Mouse (Mus musculus): ENCODE results near the gene Cdkn2aip.

The Cdkn2aip gene

DNA sequence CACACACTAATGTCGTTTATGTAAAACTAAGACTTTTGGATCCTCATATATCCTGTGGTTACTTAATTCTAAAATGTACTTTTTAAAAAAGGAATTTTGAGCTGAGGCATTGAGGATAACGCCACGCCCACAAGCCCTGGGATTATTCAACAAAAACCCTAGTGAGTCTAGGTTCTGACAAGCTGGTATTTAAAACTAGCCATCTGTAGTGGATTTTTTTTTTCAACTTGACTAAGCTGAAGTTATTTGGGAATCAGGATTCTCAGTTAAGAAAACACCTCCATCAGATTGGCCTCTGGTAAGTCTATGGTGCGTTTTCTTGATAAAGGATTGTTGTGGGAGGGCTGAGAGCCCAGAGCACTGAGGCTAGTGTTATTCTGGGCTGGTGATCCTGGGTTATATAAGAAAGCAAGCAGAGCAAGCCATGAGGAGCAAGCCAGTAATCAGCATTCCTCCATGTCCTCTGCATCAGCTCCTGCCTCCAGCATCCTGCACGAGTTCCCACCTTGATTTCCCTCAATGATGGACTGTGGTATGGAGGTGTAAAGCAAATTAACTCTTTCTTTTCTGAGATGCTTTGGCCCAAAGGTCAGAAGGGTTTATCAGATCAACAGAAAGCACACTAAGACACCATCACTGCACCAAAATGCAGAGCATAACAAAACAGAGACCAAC lies 18.2 kb downstream of the Cdkn2aip start:
- no peak for DNase-seq (ENCODE audit: extremely low spot score, low spot score)

DNA sequence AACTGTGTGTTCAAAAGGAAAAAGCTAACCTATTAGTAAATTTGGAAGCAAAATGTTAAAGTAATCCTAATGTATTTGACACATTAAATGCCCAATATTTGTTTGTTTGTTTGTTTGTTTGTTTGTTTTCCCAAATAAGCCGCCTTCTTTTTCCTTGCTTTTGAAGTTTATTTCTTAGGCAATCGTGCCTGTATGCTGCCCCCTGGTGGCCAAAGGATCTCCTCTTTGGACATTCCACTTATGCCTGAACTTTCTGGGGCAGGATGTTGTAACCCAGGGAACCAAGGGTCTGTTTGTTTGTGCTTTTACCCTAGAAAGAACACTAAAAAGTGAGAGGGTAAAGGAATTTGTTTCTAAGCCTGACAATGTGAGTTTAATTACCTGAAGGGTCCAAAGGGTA lies 20.6 kb downstream of the Cdkn2aip start:
- DNase-seq (ENCODE audit: extremely low spot score, low spot score), result peak; percentile 72

DNA sequence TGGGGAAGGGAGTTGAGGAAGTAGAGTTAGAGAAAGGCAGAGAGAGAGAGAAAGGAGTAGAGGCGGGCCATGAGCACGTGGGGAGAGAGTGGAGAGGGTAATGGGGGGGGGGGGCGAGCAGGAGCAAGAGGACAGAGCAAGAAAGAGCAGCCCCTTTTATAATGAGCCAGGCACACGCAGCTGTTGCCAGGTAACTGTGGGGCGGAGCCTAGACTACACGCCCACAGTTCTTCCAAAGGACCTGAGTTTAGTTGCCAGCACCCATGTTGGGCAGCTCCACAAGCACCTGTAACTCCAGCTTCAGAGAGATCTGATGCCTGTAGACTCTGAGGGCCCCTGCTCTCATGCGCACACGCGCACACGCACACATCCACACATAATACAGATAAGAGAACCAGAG lies 21.9 kb downstream of the Cdkn2aip start:
- no peak for DNase-seq (ENCODE audit: extremely low spot score, low spot score)

DNA sequence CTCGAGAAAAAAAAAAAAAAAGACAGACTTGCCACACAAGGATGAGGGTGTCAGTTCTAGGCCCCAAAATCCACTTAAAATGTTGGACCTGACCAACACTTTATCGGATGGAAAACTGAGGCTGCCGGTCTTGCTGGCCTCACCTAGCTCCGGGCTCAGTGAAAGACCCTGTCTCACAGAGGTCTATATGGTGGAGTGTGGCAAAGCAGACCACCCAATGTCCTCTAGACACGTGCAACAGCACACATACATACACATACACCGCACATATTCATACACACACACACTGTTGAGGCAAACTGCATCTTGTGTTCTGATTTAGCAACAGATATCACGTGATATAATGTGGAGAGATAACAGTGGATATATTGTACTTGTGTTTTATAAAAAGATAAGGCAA lies 22.4 kb downstream of the Cdkn2aip start:
- no peak for DNase-seq (ENCODE audit: extremely low spot score, low spot score)

DNA sequence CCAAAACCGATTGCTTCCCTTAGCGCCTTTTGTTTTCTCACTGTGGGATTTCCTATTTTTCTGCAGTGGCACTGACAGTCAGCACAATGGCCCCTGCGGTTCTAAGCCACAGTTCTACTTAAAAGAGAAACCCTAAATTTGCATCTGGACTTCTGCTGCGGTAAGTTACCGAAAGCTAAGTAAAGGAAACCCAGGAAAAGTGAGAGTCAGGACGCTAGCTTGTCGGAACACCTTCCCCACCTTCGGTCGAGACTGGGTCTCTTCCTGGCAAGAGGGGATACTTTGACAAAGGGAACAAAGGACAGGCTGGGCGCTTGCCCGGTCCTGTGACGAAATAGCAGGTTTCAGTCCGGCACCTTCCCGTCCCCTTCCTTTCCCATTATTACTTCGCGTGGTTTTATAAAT lies 23.1 kb downstream of the Cdkn2aip start:
- peak; percentile 52 for DNase-seq (ENCODE audit: extremely low spot score, low spot score)

GRCm38 (mm10) chr8:47689704-47690326 lies 23.9 kb downstream of the Cdkn2aip start:
- no peak for DNase-seq (ENCODE audit: extremely low spot score, low spot score)

DNA sequence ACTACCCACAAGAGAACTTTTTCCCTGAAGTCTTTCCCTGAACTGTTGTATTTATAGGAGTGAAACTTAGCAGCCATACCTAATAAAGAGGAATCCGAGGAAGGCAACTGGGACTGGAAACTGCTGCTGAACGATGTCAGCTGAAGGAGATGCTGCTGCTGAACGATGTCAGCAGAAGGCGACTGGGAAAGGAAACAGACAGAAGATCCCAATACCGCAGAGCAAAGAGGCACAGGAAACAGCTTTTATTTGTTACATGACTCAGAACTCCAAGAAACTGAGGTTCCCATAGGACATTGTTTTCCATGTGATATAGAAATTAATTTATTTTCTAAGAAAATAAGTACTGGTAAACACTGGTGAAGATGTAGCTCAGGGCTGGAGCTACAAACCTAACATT lies 29.3 kb downstream of the Cdkn2aip start:
- DNase-seq (ENCODE audit: extremely low spot score, low spot score), result no peak

- DNase-seq (ENCODE audit: extremely low spot score, low spot score), result no peak
Observed at GRCm38 (mm10) chr8:47683994-47684393, 29.7 kb downstream of the Cdkn2aip start.

- DNase-seq (ENCODE audit: extremely low spot score, low spot score), result no peak
Observed at GRCm38 (mm10) chr8:47680306-47680705, 33.4 kb downstream of the Cdkn2aip start.

DNA sequence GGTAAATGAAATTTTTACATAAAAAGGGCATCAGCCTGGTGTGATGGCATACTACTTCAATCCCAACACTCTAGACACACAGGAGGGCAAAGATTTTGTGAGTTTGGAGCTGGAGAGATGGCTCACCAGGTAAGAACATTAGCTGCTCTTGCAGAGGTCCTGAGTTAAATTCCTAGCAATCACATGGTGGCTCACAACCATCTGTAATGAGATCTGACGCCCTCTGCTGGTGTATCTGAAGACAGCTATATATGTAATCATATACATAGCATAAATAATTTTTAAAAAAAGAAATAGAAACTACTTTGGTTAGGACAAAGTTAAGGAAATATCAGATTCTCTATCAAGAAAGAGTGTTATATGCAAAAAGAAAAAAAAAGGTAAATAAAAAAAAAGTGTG lies 34.1 kb downstream of the Cdkn2aip start:
- no peak for DNase-seq (ENCODE audit: extremely low spot score, low spot score)

- DNase-seq (ENCODE audit: extremely low spot score, low spot score), result no peak
Observed at GRCm38 (mm10) chr8:47676631-47677030, 37.1 kb downstream of the Cdkn2aip start.

GRCm38 (mm10) chr8:47676224-47676623 lies 37.5 kb downstream of the Cdkn2aip start:
- DNase-seq (ENCODE audit: extremely low spot score, low spot score), result peak; percentile 53

- DNase-seq (ENCODE audit: extremely low spot score, low spot score), result no peak
Observed at GRCm38 (mm10) chr8:47675786-47676185, 37.9 kb downstream of the Cdkn2aip start.

GRCm38 (mm10) chr8:47674777-47675710 lies 38.7 kb downstream of the Cdkn2aip start, which contains the start of gene Ing2:
Ing2 (minus strand) TSS chr8:47675556.
- DNase-seq (ENCODE audit: extremely low spot score, low spot score), result peak; percentile 100

DNA sequence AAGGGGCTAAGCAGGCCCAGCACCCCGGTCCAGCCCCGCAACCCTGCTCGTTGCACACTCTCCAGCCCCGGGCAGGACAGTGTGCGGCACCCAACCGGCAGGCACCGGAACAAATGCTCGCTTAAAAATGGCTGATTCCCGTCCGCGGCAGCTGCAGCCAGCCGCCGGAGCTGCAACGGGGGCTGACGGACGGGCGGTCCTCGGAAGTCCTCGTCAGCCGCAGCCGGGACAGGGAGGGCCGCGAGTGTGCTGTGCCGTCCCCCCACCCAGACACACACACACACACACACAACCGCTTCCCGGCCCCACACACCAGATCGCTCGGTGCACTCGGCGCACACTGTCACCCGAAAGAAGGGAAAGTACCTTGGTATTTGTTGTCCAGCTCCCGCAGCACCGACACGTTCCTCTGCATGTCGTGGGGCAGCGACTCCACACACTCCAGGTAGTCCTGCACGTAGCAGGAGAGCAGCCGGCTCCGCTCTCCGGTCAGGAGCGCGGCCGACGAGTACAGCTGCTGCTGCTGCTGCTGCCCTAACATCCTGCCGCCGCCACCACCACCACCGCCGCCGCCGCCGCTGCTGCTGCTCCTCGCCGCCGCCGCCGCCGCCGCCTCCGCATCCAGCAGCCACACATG lies 39.5 kb downstream of the Cdkn2aip start:
- no peak for DNase-seq (ENCODE audit: extremely low spot score, low spot score)

DNA sequence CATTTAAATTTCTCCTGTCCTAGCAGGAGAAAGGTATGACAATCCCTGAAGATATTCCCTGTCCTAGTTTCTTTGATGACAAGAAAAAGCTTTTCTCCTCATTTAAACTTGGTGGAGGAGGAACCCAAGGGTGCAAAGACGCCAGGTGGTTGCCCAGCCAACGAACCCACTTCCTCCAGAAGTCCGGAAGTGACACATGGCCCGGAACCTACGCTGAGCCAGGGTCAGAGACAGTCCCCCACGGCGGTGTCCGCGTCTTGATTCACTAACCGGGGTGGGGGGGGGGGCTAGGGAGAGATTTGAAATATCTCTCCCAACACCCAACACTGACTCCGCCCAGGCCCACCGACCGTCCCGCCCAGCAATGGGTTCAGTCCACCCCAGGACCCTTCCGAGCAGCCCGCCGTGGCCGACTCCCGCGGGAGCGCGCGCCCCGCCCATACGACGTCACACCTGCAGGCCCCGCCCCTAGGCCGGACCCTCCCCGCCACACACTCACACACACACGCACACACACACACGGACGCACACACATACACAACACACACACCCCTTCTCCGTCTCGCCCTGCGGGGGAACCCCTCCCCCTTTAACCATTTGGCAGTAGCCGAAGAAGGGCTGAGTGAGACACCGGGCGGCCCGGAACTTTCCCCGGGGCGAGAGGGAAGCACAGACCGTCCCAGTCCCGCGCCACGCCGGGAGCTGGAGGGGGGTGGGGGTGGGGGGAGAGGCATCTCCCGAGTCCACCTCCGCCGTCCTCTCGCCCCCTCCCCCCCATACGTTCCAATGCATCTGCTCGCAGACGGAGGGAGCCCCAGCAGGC lies 40.2 kb downstream of the Cdkn2aip start:
- DNase-seq (ENCODE audit: extremely low spot score, low spot score), result peak; percentile 95

- no peak for DNase-seq (ENCODE audit: extremely low spot score, low spot score)
Observed at GRCm38 (mm10) chr8:47664231-47664785, 49.4 kb downstream of the Cdkn2aip start.

GRCm38 (mm10) chr8:47663201-47663600 lies 50.5 kb downstream of the Cdkn2aip start:
- DNase-seq (ENCODE audit: extremely low spot score, low spot score), result no peak

DNA sequence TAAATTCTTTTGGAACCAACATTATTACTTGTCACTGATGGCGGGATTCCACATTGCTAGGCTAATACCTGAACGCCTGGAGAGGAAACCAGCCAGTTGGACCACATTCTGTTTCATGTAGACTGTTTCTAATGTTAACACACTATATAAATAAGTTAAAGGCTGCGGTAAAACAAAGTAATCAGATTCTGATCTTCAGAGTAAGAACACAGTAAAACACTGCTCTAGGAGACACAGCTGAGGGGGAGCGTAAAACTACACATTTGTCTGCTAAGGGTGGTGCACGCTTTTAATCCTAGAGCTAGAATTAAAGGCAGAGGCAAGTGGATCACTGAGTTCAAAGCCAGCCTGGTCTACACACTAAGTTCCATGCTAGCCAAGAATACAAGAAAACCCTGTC lies 51.0 kb downstream of the Cdkn2aip start:
- no peak for DNase-seq (ENCODE audit: extremely low spot score, low spot score)

DNA sequence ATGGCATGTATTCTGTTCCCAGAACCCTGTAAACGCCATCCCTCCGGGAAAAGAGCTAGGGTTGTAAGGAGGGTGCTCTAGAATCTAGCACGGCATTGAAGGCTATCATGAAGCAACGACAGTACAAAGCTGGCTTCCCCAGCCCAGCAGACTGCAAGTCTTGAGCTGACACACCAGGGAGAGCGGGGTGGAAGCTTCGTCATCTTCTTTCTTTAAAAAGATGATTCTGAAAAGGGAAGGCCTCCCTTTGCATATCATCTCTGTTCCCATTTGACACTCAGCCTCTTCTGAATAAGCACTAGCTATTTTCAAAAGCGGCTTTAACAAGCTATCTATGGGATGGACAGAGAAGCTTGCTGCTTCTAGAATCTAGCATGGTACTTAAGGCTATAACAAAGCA lies 53.3 kb downstream of the Cdkn2aip start:
- no peak for DNase-seq (ENCODE audit: extremely low spot score, low spot score)

Measured in neural tube, embryonic 10.5 days (tissue).